Mouse (Mus musculus): ENCODE measurements around the gene Dhfr. TPM values are rescaled to one million over a fixed set of nuclear protein-coding genes. Genes with fewer than 3 reads are reported as not detected.

Gene Dhfr
- polyA plus RNA-seq, 1 experiment from 2014 or later = 15.2 TPM

Other genes with a start within 250 kb of the Dhfr start
- 0.68 and 0.87 TPM in 2 replicates for gene Rasgrf2, start 223.1 kb upstream of the Dhfr start, polyA plus RNA-seq (2014; fragmentation: Nextera tagmentation; extraction: Ambion mirVana)
- 0.31 and 0.82 TPM in 2 replicates for gene Gm20379, start 48.7 kb upstream of the Dhfr start, polyA plus RNA-seq (2014; fragmentation: Nextera tagmentation; extraction: Ambion mirVana)
- gene Msh3, start 277 bp downstream of the Dhfr start, polyA plus RNA-seq (2014; fragmentation: Nextera tagmentation; extraction: Ambion mirVana) = 20.9 and 21.6 TPM in 2 replicates
- gene Ankrd34b, start 71.2 kb downstream of the Dhfr start, polyA plus RNA-seq (2014; fragmentation: Nextera tagmentation; extraction: Ambion mirVana) = 0.06 TPM in 1 of 2 replicates, not detected in the other
- 0.32 TPM in 1 of 2 replicates, not detected in the other for gene Fam151b, start 129.3 kb downstream of the Dhfr start, polyA plus RNA-seq (2014; fragmentation: Nextera tagmentation; extraction: Ambion mirVana)
- gene Zfyve16, start 176.1 kb downstream of the Dhfr start, polyA plus RNA-seq (2014; fragmentation: Nextera tagmentation; extraction: Ambion mirVana) = 11.1 and 13.7 TPM in 2 replicates
- not detected in 2 replicates for gene Spz1, start 221.4 kb downstream of the Dhfr start, polyA plus RNA-seq (2014; fragmentation: Nextera tagmentation; extraction: Ambion mirVana)

All from heart, embryonic 11.5 days (tissue).